Mouse (Mus musculus): Measurements from ENCODE around the gene Iqgap2.

- no peak for TF ChIP-seq POLR2A (IDR thresholded peaks at IDR 0.05; ENCODE audit: borderline replicate concordance, extremely low read depth, insufficient read depth, insufficient read length, poor library complexity, severe bottlenecking)
- no peak for TF ChIP-seq CTCF (IDR thresholded peaks at IDR 0.05; ENCODE audit: borderline replicate concordance, extremely low read depth, insufficient read depth, insufficient read length)
These were observed 46.8 kb downstream of the Iqgap2 start for GRCm38 (mm10) chr13:95844950-95845349.

Measured in brain, embryonic 14.5 days (tissue).